Mouse (Mus musculus): Measurements from ENCODE around the gene Tpk1.

DNA sequence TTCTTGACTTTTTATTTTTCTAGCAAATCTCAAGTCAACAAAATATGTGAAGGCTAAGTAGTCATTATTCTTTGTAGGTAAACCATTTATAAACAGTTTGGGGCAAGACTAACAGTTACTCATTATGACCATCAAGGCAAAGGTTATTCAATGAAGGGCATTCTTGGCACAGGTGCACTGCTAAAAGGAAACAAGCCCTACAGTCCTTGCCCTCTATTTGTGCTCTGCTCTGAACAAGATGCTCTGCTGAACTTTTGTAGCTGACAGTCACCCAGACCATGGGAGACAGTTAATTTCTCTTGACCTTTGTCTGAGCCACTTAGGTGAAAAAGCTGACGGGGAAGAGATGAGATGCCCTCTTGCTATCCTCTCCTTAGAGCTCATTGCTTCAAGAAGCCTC is 269.7 kb downstream of the Tpk1 start:
- no peak for TF ChIP-seq CTCF (IDR thresholded peaks at IDR 0.05; ENCODE audit: low read depth, low read length)
- TF ChIP-seq POLR2A (IDR thresholded peaks at IDR 0.05; ENCODE audit: extremely low read depth, insufficient read depth, low read length) = no peak
